Mouse (Mus musculus) midbrain, embryonic 15.5 days (tissue): ENCODE data around the gene Rreb1. TPM values are rescaled to one million over a fixed set of nuclear protein-coding genes. Genes with fewer than 3 reads are reported as not detected.

Experiments
- ATAC-seq: fragments of 200-750 bp; cut with Nextera tagmentation; replicated peaks from 2 replicates; pipeline ENCODE4 v1.8.0; 2017; ENCODE audit warnings: moderate TSS enrichment
- H3K27ac ChIP-seq: fragments of 300-500 bp; sonication (generic); 2 replicates; pipeline ENCODE4 v1.5.1; 2015; ENCODE audit warnings: mild to moderate bottlenecking, inconsistent platforms
- H3K27me3 ChIP-seq: fragments of 300-500 bp; sonication (generic); replicated peaks from 2 replicates; pipeline ENCODE4 v1.6.1; 2015; ENCODE audit warnings: inconsistent platforms
- H3K36me3 ChIP-seq: fragments of 300-500 bp; sonication (generic); replicated peaks from 2 replicates; pipeline ENCODE4 v1.6.1; 2015; ENCODE audit warnings: inconsistent platforms
- H3K4me1 ChIP-seq: fragments of 300-500 bp; sonication (generic); 2 replicates; pipeline ENCODE4 v1.6.1; 2015; ENCODE audit warnings: inconsistent platforms
- H3K4me2 ChIP-seq: fragments of 300-500 bp; sonication (generic); 2 replicates; pipeline ENCODE4 v1.6.1; 2015; ENCODE audit warnings: inconsistent platforms, mild to moderate bottlenecking, moderate library complexity
- H3K4me3 ChIP-seq: fragments of 300-500 bp; sonication (generic); 2 replicates; pipeline ENCODE4 v1.5.1; 2015; ENCODE audit warnings: mild to moderate bottlenecking, inconsistent platforms
- H3K9ac ChIP-seq: fragments of 300-500 bp; sonication (generic); 2 replicates; pipeline ENCODE4 v1.6.1; 2015; ENCODE audit warnings: mild to moderate bottlenecking, inconsistent platforms
- H3K9me3 ChIP-seq: fragments of 300-500 bp; sonication (generic); 2 replicates; pipeline ENCODE4 v1.6.1; 2016; ENCODE audit warnings: inconsistent platforms
- WGBS: fragments of 180-500 bp; shearing (Covaris S2); methylation state at CpG from one replicate; pipeline ENCODE4 v1.1.7; 2015; ENCODE audit warnings: mixed read lengths; 5-methylcytosine and 5-hydroxymethylcytosine counted together
- polyA plus RNA-seq: library from polyadenylated mRNA; unstranded; fragments of >200 nt; fragmentation: Nextera tagmentation; extraction: Ambion mirVana; gene quantifications from 2 replicates; pipeline ENCODE4 v1.2.1, GENCODE M21; 2015

Gene Rreb1
- polyA plus RNA-seq, 1 experiment from 2014 or later, result 3.9 TPM

GRCm38 (mm10) chr13:37896423-37896822 is 118.2 kb downstream of the Rreb1 start:
- Histone ChIP-seq H3K36me3 (no peaks in the 10 kb centered on the region), H3K4me3 (no peak overlapping the region), H3K27ac (no peak overlapping the region), H3K9me3 (no peaks in the 10 kb centered on the region), H3K4me2 (no peak overlapping the region), H3K9ac (no peak overlapping the region), H3K4me1 (no peaks in the 10 kb centered on the region), H3K27me3 (no peaks in the 10 kb centered on the region)
- WGBS, result 92% methylated on average over 1 of the region's 1 CpGs
- ATAC-seq, result no peak

- no peak for ATAC-seq
- no peaks in the 10 kb centered on the region for H3K4me1 ChIP-seq
- no peaks in the 10 kb centered on the region for H3K36me3 ChIP-seq
- no peaks in the 10 kb centered on the region for H3K9me3 ChIP-seq
- H3K4me2 ChIP-seq, result no peak overlapping the region
- no peaks in the 10 kb centered on the region for H3K27me3 ChIP-seq
- no peak overlapping the region for H3K27ac ChIP-seq
- no peak overlapping the region for H3K4me3 ChIP-seq
- no peak overlapping the region for H3K9ac ChIP-seq
- 88% methylated on average over 5 of the region's 5 CpGs for WGBS
Observed at GRCm38 (mm10) chr13:37898772-37899171, 120.6 kb downstream of the Rreb1 start.

GRCm38 (mm10) chr13:37903036-37903435 is 124.8 kb downstream of the Rreb1 start:
- no peaks in the 10 kb centered on the region for H3K4me1 ChIP-seq
- H3K27me3 ChIP-seq, result no peaks in the 10 kb centered on the region
- H3K36me3 ChIP-seq, result no peaks in the 10 kb centered on the region
- no peak overlapping the region for H3K9ac ChIP-seq
- no peak for ATAC-seq
- H3K4me2 ChIP-seq, result no peak overlapping the region
- H3K27ac ChIP-seq, result no peak overlapping the region
- H3K9me3 ChIP-seq, result no peaks in the 10 kb centered on the region
- WGBS, result 93% methylated on average over 3 of the region's 3 CpGs
- no peak overlapping the region for H3K4me3 ChIP-seq

- WGBS, result 98% methylated on average over 4 of the region's 4 CpGs
- H3K9ac ChIP-seq, result no peak overlapping the region
- no peaks in the 10 kb centered on the region for H3K4me1 ChIP-seq
- no peak overlapping the region for H3K4me2 ChIP-seq
- no peaks in the 10 kb centered on the region for H3K9me3 ChIP-seq
- no peaks in the 10 kb centered on the region for H3K27me3 ChIP-seq
- ATAC-seq, result no peak
- H3K4me3 ChIP-seq, result no peak overlapping the region
- H3K36me3 ChIP-seq, result no peaks in the 10 kb centered on the region
- H3K27ac ChIP-seq, result no peak overlapping the region
Observed at GRCm38 (mm10) chr13:37903476-37903875, 125.3 kb downstream of the Rreb1 start.

GRCm38 (mm10) chr13:37904436-37904835 is 126.2 kb downstream of the Rreb1 start:
- Histone ChIP-seq H3K9me3 (no peaks in the 10 kb centered on the region), H3K4me1 (no peaks in the 10 kb centered on the region), H3K36me3 (no peaks in the 10 kb centered on the region), H3K27ac (no peak overlapping the region), H3K27me3 (no peaks in the 10 kb centered on the region), H3K9ac (no peak overlapping the region), H3K4me2 (no peak overlapping the region), H3K4me3 (no peak overlapping the region)
- WGBS, result 94% methylated on average over 6 of the region's 6 CpGs
- ATAC-seq, result no peak

- Histone ChIP-seq H3K27me3 (no peaks in the 10 kb centered on the region), H3K9me3 (no peaks in the 10 kb centered on the region), H3K36me3 (no peaks in the 10 kb centered on the region), H3K4me1 (no peaks in the 10 kb centered on the region), H3K9ac (no peak overlapping the region), H3K4me2 (no peak overlapping the region), H3K4me3 (no peak overlapping the region), H3K27ac (no peak overlapping the region)
- WGBS, result 84% methylated on average over 9 of the region's 9 CpGs
- ATAC-seq, result no peak
Observed at GRCm38 (mm10) chr13:37908061-37908460, 129.9 kb downstream of the Rreb1 start.

- 90% methylated on average over 6 of the region's 6 CpGs for WGBS
- Histone ChIP-seq H3K4me1 (no peaks in the 10 kb centered on the region), H3K4me2 (no peak overlapping the region), H3K9me3 (no peaks in the 10 kb centered on the region), H3K27me3 (no peaks in the 10 kb centered on the region), H3K27ac (no peak overlapping the region), H3K36me3 (no peaks in the 10 kb centered on the region), H3K9ac (no peak overlapping the region), H3K4me3 (no peak overlapping the region)
- ATAC-seq, result no peak
Observed at GRCm38 (mm10) chr13:37908493-37908892, 130.3 kb downstream of the Rreb1 start.

GRCm38 (mm10) chr13:37909225-37909624 is 131.0 kb downstream of the Rreb1 start:
- WGBS, result 88% methylated on average over 2 of the region's 2 CpGs
- Histone ChIP-seq H3K4me2 (no peak overlapping the region), H3K4me1 (no peaks in the 10 kb centered on the region), H3K9me3 (no peaks in the 10 kb centered on the region), H3K36me3 (no peaks in the 10 kb centered on the region), H3K4me3 (no peak overlapping the region), H3K27me3 (no peaks in the 10 kb centered on the region), H3K9ac (no peak overlapping the region), H3K27ac (no peak overlapping the region)
- ATAC-seq, result no peak

- no peak overlapping the region for H3K9ac ChIP-seq
- H3K4me2 ChIP-seq, result no peak overlapping the region
- no peaks in the 10 kb centered on the region for H3K4me1 ChIP-seq
- no peaks in the 10 kb centered on the region for H3K27me3 ChIP-seq
- H3K9me3 ChIP-seq, result no peaks in the 10 kb centered on the region
- WGBS, result 76% methylated on average over 6 of the region's 6 CpGs
- no peak overlapping the region for H3K27ac ChIP-seq
- no peak for ATAC-seq
- no peaks in the 10 kb centered on the region for H3K36me3 ChIP-seq
- H3K4me3 ChIP-seq, result no peak overlapping the region
Observed at GRCm38 (mm10) chr13:37912011-37912410, 133.8 kb downstream of the Rreb1 start.

- H3K9me3 ChIP-seq, result no peaks in the 10 kb centered on the region
- no peak for ATAC-seq
- no peaks in the 10 kb centered on the region for H3K36me3 ChIP-seq
- H3K27ac ChIP-seq, result no peak overlapping the region
- no peaks in the 10 kb centered on the region for H3K27me3 ChIP-seq
- WGBS, result 55% methylated on average over 12 of the region's 12 CpGs
- H3K4me2 ChIP-seq, result no peak overlapping the region
- no peak overlapping the region for H3K9ac ChIP-seq
- no peaks in the 10 kb centered on the region for H3K4me1 ChIP-seq
- no peak overlapping the region for H3K4me3 ChIP-seq
Observed at GRCm38 (mm10) chr13:37912591-37913467, 134.6 kb downstream of the Rreb1 start.

GRCm38 (mm10) chr13:37913963-37914362 is 135.8 kb downstream of the Rreb1 start:
- H3K4me2 ChIP-seq, result no peak overlapping the region
- H3K27ac ChIP-seq, result no peak overlapping the region
- no peaks in the 10 kb centered on the region for H3K27me3 ChIP-seq
- WGBS, result 26% methylated on average over 3 of the region's 3 CpGs
- no peak overlapping the region for H3K9ac ChIP-seq
- H3K4me3 ChIP-seq, result no peak overlapping the region
- H3K4me1 ChIP-seq, result no peaks in the 10 kb centered on the region
- ATAC-seq, result no peak
- H3K9me3 ChIP-seq, result no peaks in the 10 kb centered on the region
- no peaks in the 10 kb centered on the region for H3K36me3 ChIP-seq

GRCm38 (mm10) chr13:37918336-37919261 is 140.4 kb downstream of the Rreb1 start:
- Histone ChIP-seq H3K4me2 (no peak overlapping the region), H3K9ac (no peak overlapping the region), H3K4me1 (no peaks in the 10 kb centered on the region), H3K27me3 (no peaks in the 10 kb centered on the region), H3K9me3 (no peaks in the 10 kb centered on the region), H3K27ac (no peak overlapping the region), H3K4me3 (no peak overlapping the region), H3K36me3 (no peaks in the 10 kb centered on the region)
- ATAC-seq, result no peak
- 84% methylated on average over 15 of the region's 15 CpGs for WGBS
